Mouse (Mus musculus): ENCODE measurements at regions not wholly inside any gene's neighbourhood (a gene's known extent, or its start where the extent isn't known, plus 50 kb on each side); places are given as distances from the start of the nearest gene placed in this dataset.

GRCm38 (mm10) chr8:40152451-40152850 is 522.4 kb upstream of the Adam24 start:
- no peak for TF ChIP-seq HCFC1 (IDR thresholded peaks at IDR 0.05; ENCODE audit: borderline replicate concordance, insufficient read depth, low read length)
- TF ChIP-seq ZNF384 (IDR thresholded peaks at IDR 0.05; ENCODE audit: low read depth, low read length): no peak

All from ES-E14 (cell line).